ENCODE assay signal across 12 mouse cellular contexts in the genomic region with DNA sequence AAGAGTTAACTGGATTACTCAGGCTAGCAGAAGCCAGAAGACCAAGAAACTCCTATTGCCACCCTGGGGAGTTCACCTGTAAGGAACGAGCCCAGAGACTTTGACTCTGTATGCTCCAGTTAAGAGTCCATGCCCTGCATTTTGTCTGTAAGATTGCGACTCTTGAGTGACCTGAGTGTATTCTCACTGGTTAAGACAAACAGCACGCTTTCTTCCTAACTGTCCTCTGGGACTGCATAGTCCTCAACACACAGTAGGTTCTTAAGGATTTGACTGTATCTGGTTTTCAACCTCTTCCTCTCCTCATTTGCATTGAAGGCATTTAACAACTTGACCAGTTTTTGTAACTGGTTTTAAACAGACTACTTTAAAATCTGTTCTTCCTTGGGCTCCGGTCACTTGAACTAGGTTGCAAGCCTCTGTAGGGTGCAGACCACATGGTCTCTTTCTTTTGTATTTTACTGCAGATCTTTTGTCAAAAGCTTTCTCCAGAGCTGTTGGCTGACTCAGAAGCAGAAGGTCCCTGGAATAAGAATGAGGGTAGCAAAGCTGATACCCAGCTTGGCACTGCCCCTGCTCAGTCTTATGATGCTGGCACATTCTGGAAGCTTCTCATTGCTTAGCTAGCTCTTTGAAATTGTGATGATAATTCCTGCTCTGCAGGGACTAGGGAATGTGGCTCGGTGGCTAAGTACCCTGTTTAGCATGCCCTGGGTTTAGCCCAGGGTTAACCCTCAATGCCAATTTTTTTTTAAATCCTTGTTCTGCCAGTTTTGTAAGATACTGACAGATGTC. TPM values are rescaled to one million over a fixed set of nuclear protein-coding genes. Genes with fewer than 3 reads are reported as not detected.
A peak's percentile ranks its signal among the peaks of the same experiment; 100 is the strongest.
DNase-seq lines count a peak whose midpoint lies in the region; ATAC-seq and TF ChIP-seq lines count a peak whose summit lies in the region.
"Had no signal": no experiment of that assay in that cellular context is flagged by ENCODE, and none has a peak within 500 bp of the region (broad histone marks: within the 10 kb centered on the region; RNA-seq: fewer than 3 reads in every experiment).

No protein-coding gene starts in this region.

- no peak for TF ChIP-seq CTCF in layer of hippocampus, adult 2 months (conservative IDR thresholded peaks at IDR 0.05)
- TF ChIP-seq CTCF in midbrain, postnatal 0 days (IDR thresholded peaks at IDR 0.05) = no peak

- H3K27ac ChIP-seq in layer of hippocampus, adult 2 months = peak overlapping the region; percentile 88
- H3K27ac ChIP-seq in midbrain, postnatal 0 days (ENCODE audit: low read depth, low read length) = peak overlapping the region; percentile 19; the same call in 1 of the 2 replicates
- H3K27ac ChIP-seq: limb, embryonic 13.5 days had no signal

- no peaks in the 10 kb centered on the region for H3K36me3 ChIP-seq in midbrain, postnatal 0 days (ENCODE audit: insufficient read depth, low read length)
- H3K36me3 ChIP-seq: limb, embryonic 13.5 days had no signal

- H3K4me1 ChIP-seq in midbrain, postnatal 0 days (ENCODE audit: insufficient read depth, low read length) = 0 out of 2 replicates have a peak, but pooled peaks cover 6% of the 10 kb centered on the region
- H3K4me1 ChIP-seq: limb, embryonic 13.5 days had no signal

- H3K9me3 ChIP-seq in midbrain, postnatal 0 days (ENCODE audit: low read length) = no peaks in the 10 kb centered on the region
- H3K9me3 ChIP-seq: limb, embryonic 13.5 days had no signal

- DNase-seq in layer of hippocampus, adult 18-20 months (ENCODE audit: low spot score in 2 of 2) = peak; percentile 46 to 70
- DNase-seq in layer of hippocampus, adult 9-10 months (ENCODE audit: low spot score) = no peak
- peak; percentile 49 for DNase-seq in cerebellum, adult 9-10 months
- peak; percentile 55 to 79 for DNase-seq in layer of hippocampus, adult 2 months (ENCODE audit: low spot score in 2 of 2)
- DNase-seq in midbrain, postnatal 0 days (ENCODE audit: low spot score) = peak; percentile 74
- no peak for DNase-seq in adrenal gland, postnatal 4 days (ENCODE audit: low spot score in 2 of 2)
- DNase-seq: kidney, adult 18-20 months; thymus, adult 2 months had no signal

- no peak overlapping the region for H3K4me3 ChIP-seq in layer of hippocampus, adult 2 months
- no peak overlapping the region for H3K4me3 ChIP-seq in midbrain, postnatal 0 days (ENCODE audit: low read depth, low read length)
- H3K4me3 ChIP-seq: limb, embryonic 13.5 days had no signal

- no peaks in the 10 kb centered on the region for H3K27me3 ChIP-seq in midbrain, postnatal 0 days (ENCODE audit: insufficient read depth, low read length)
- H3K27me3 ChIP-seq: CH12.LX; limb, embryonic 13.5 days had no signal

- ATAC-seq in midbrain, postnatal 0 days (ENCODE audit: low FRiP score) = peak; percentile 87
- no peak for ATAC-seq in inflammation-experienced regulatory T-cells, adult 6 months
- ATAC-seq: activated CD4-positive, CD25-positive, alpha-beta regulatory T cell, adult 4 months had no signal

- no peak overlapping the region for H3K9ac ChIP-seq in midbrain, postnatal 0 days (replicated peaks; ENCODE audit: low read length, poor library complexity, severe bottlenecking)
- H3K9ac ChIP-seq: limb, embryonic 13.5 days had no signal

- H3K4me2 ChIP-seq in midbrain, postnatal 0 days (ENCODE audit: low read depth, low read length, poor library complexity, severe bottlenecking) = no peak overlapping the region
- H3K4me2 ChIP-seq: limb, embryonic 13.5 days had no signal

- 54% methylated on average over 5 of the region's 5 CpGs for WGBS in midbrain, postnatal 0 days

RNA-seq across cellular contexts. Expression of a gene that starts 20.5 kb away (rescaled TPM):
- total RNA-seq in layer of hippocampus, adult 18-20 months (2021) = 10 to 100 TPM; 69.2 to 71.0 TPM
- 10 to 100 TPM; 62.8 to 76.8 TPM for total RNA-seq in layer of hippocampus, adult 2 months (2021)
- total RNA-seq in midbrain, postnatal 0 days (2014; rRNA removed) = 19.9 and 25.3 TPM in 2 replicates
- polyA plus RNA-seq in midbrain, postnatal 0 days (2015; fragmentation: Nextera tagmentation; extraction: Ambion mirVana) = 6.0 and 8.2 TPM in 2 replicates
- polyA plus RNA-seq in inflammation-experienced regulatory T-cells, adult 6 months (2017; shearing (Covaris generic)) = not detected
- 1 to 10 TPM; 4.3 to 4.4 TPM for total RNA-seq in adrenal gland, postnatal 4 days (2021)
- polyA plus RNA-seq: activated CD4-positive, CD25-positive, alpha-beta regulatory T cell, adult 4 months had no signal

Comparison
In these comparisons a context has a peak if more than half of its experiments do, and no peak if none do; other contexts are left out.
1. DNase-seq: peak in layer of hippocampus, adult 18-20 months (2 of 2), cerebellum, adult 9-10 months (single experiment), layer of hippocampus, adult 2 months (2 of 2) and midbrain, postnatal 0 days (single experiment); none in layer of hippocampus, adult 9-10 months (single experiment) and adrenal gland, postnatal 4 days (0 of 2).